Mouse (Mus musculus) hindbrain, postnatal 0 days (tissue): ENCODE measurements at regions not wholly inside any gene's neighbourhood (a gene's known extent, or its start where the extent isn't known, plus 50 kb on each side); places are given as distances from the start of the nearest gene placed in this dataset.
A peak's percentile ranks its signal among the peaks of the same experiment; 100 is the strongest.

Source experiments
- ATAC-seq: fragments of 200-750 bp; cut with Nextera tagmentation; 2 replicates; pipeline ENCODE4 v1.8.0; 2017; ENCODE audit warnings: mild to moderate bottlenecking, moderate TSS enrichment, moderate library complexity
- DNase-seq: peaks from one replicate; pipeline ENCODE4 v3.0.0-alpha.2; 2015; ENCODE audit warnings: low spot score
- H3K27ac ChIP-seq: fragments of 300-500 bp; sonication (generic); 2 replicates; pipeline ENCODE4 v1.5.1; 2014; ENCODE audit warnings: mild to moderate bottlenecking
- H3K27me3 ChIP-seq: fragments of 300-500 bp; sonication (generic); 2 replicates; pipeline ENCODE4 v1.6.1; 2014; ENCODE audit warnings: low read length, mixed read lengths; ENCODE audit not compliant: insufficient read depth
- H3K36me3 ChIP-seq: fragments of 300-500 bp; sonication (generic); 2 replicates; pipeline ENCODE4 v1.6.1; 2014; ENCODE audit warnings: low read length, mixed read lengths; ENCODE audit not compliant: insufficient read depth
- H3K4me1 ChIP-seq: fragments of 300-500 bp; sonication (generic); 2 replicates; pipeline ENCODE4 v1.6.1; 2014; ENCODE audit warnings: antibody characterized with exemption, low read length, mixed read lengths; ENCODE audit not compliant: insufficient read depth
- H3K4me2 ChIP-seq: fragments of 300-500 bp; sonication (generic); 2 replicates; pipeline ENCODE4 v1.6.1; 2014; ENCODE audit warnings: low read depth, mild to moderate bottlenecking, low read length, moderate library complexity, mixed read lengths
- H3K4me3 ChIP-seq: fragments of 300-500 bp; sonication (generic); 2 replicates; pipeline ENCODE4 v1.5.1; 2014; ENCODE audit warnings: low read length
- H3K9ac ChIP-seq: fragments of 300-500 bp; sonication (generic); replicated peaks from 2 replicates; pipeline ENCODE4 v1.6.1; 2014; ENCODE audit warnings: mild to moderate bottlenecking, low read length, moderate library complexity, mixed read lengths
- H3K9me3 ChIP-seq: fragments of 300-500 bp; sonication (generic); 2 replicates; pipeline ENCODE4 v1.6.1; 2016; ENCODE audit warnings: low read length, mixed read lengths
- CTCF ChIP-seq: IDR thresholded peaks from 2 replicates; pipeline ENCODE4 v1.5.1; 2016; ENCODE audit warnings: antibody characterized with exemption, control low read depth, low read depth
- WGBS: fragments of 180-500 bp; shearing (Covaris S2); extraction: QIAGEN DNeasy Blood & Tissue Kit; methylation state at CpG from one replicate; pipeline ENCODE4 v1.1.7; 2014; 5-methylcytosine and 5-hydroxymethylcytosine counted together

GRCm38 (mm10) chr10:95725910-95726309 lies 52.7 kb upstream of the Anapc15-ps start:
- H3K4me3 ChIP-seq, result no peak overlapping the region
- no peak overlapping the region for H3K4me2 ChIP-seq
- DNase-seq, result peak; percentile 76
- H3K27ac ChIP-seq, result peak overlapping the region; percentile 42; the same call in 1 of the 2 replicates
- H3K4me1 ChIP-seq, result 0 out of 2 replicates have a peak, but pooled peaks cover 7% of the 10 kb centered on the region
- H3K9ac ChIP-seq, result no peak overlapping the region
- peak; percentile 51; the same call in 1 of the 2 replicates for ATAC-seq
- no peak for TF ChIP-seq CTCF
- H3K9me3 ChIP-seq, result no peaks in the 10 kb centered on the region
- WGBS, result 30% methylated on average over 5 of the region's 5 CpGs
- no peaks in the 10 kb centered on the region for H3K27me3 ChIP-seq
- no peaks in the 10 kb centered on the region for H3K36me3 ChIP-seq

GRCm38 (mm10) chr10:95725349-95725748 lies 52.1 kb upstream of the Anapc15-ps start:
- H3K27me3 ChIP-seq, result no peaks in the 10 kb centered on the region
- H3K4me3 ChIP-seq, result no peak overlapping the region
- no peaks in the 10 kb centered on the region for H3K9me3 ChIP-seq
- ATAC-seq, result no peak; the same call in 1 of the 2 replicates
- H3K4me2 ChIP-seq, result no peak overlapping the region
- no peak for TF ChIP-seq CTCF
- no peak for DNase-seq
- H3K36me3 ChIP-seq, result no peaks in the 10 kb centered on the region
- no peak overlapping the region for H3K9ac ChIP-seq
- peak overlapping the region; percentile 42; the same call in 1 of the 2 replicates for H3K27ac ChIP-seq
- WGBS, result 72% methylated on average over 5 of the region's 5 CpGs
- H3K4me1 ChIP-seq, result 0 out of 2 replicates have a peak, but pooled peaks cover 7% of the 10 kb centered on the region
